ENCODE assay signal across 1 mouse cellular context in genomic region chr1:127773803-127774500, GRCm38 (mm10).
TF ChIP-seq lines count a peak whose summit lies in the region.

TSS of gene Ccnt2 (plus strand) at chr1:127774164.

TF ChIP-seq in CH12.LX, 34 proteins besides CTCF, POLR2A, EP300 and RAD21 (continued from another document):
- TF ChIP-seq ELF1 (IDR thresholded peaks at IDR 0.05; ENCODE audit: low read depth, low read length): peak; percentile 94
- peak; percentile 71 for TF ChIP-seq MEF2A (IDR thresholded peaks at IDR 0.05; ENCODE audit: borderline replicate concordance, low read depth, low read length)
- no peak; the same call in 1 of the 2 replicates for TF ChIP-seq GABPA (IDR thresholded peaks at IDR 0.05; ENCODE audit: insufficient replicate concordance, low read depth, low read length)
- peak; percentile 73 for TF ChIP-seq CHD2 (IDR thresholded peaks at IDR 0.05; ENCODE audit: low read length)
- TF ChIP-seq BHLHE40 (IDR thresholded peaks at IDR 0.05; ENCODE audit: low read depth, low read length): 0 out of 2 replicates have a peak, but pooled peaks have one; percentile 19
- TF ChIP-seq KAT2A (IDR thresholded peaks at IDR 0.05; ENCODE audit: insufficient replicate concordance, low read length): peak; percentile 85; the same call in 1 of the 2 replicates
- TF ChIP-seq PAX5 (IDR thresholded peaks at IDR 0.05; ENCODE audit: low read length): no peak
- no peak for TF ChIP-seq ZNF384 (IDR thresholded peaks at IDR 0.05; ENCODE audit: low read depth, low read length)
- TF ChIP-seq UBTF (IDR thresholded peaks at IDR 0.05; ENCODE audit: low read depth, low read length): peak; percentile 23; the same call in 1 of the 2 replicates
- TF ChIP-seq ZC3H11A (IDR thresholded peaks at IDR 0.05; ENCODE audit: low read depth, low read length): no peak
- no peak for TF ChIP-seq MAFK (IDR thresholded peaks at IDR 0.05; ENCODE audit: insufficient replicate concordance, low read length)
TF ChIP-seq in CH12.LX: peak in this region for 22.
